Mouse (Mus musculus) heart, embryonic 16.5 days (tissue): ENCODE data around the gene Man1b1. TPM values are rescaled to one million over a fixed set of nuclear protein-coding genes. Genes with fewer than 3 reads are reported as not detected.
A peak's percentile ranks its signal among the peaks of the same experiment; 100 is the strongest.

Source experiments
- ATAC-seq: fragments of 200-750 bp; cut with Nextera tagmentation; replicated peaks from 2 replicates; pipeline ENCODE4 v1.8.0; 2017; ENCODE audit warnings: moderate number of reproducible peaks; ENCODE audit not compliant: insufficient read depth, low FRiP score; ENCODE audit errors: extremely low read depth
- H3K27ac ChIP-seq: fragments of 300-500 bp; sonication (generic); 2 replicates; pipeline ENCODE4 v1.5.1; 2014; ENCODE audit warnings: mild to moderate bottlenecking, low read length, control low read depth, moderate library complexity
- H3K27me3 ChIP-seq: fragments of 300-500 bp; sonication (generic); 2 replicates; pipeline ENCODE4 v1.6.1; 2014; ENCODE audit warnings: low read length, mixed read lengths; ENCODE audit not compliant: control insufficient read depth, insufficient read depth
- H3K36me3 ChIP-seq: fragments of 300-500 bp; sonication (generic); 2 replicates; pipeline ENCODE4 v1.6.1; 2014; ENCODE audit not compliant: control insufficient read depth, insufficient read depth
- H3K4me1 ChIP-seq: fragments of 300-500 bp; sonication (generic); 2 replicates; pipeline ENCODE4 v1.6.1; 2014; ENCODE audit warnings: low read length, mixed read lengths; ENCODE audit not compliant: control insufficient read depth, insufficient read depth
- H3K4me2 ChIP-seq: fragments of 300-500 bp; sonication (generic); 2 replicates; pipeline ENCODE4 v1.6.1; 2014; ENCODE audit warnings: low read depth, mild to moderate bottlenecking, control low read depth, low read length
- H3K4me3 ChIP-seq: fragments of 300-500 bp; sonication (generic); 2 replicates; pipeline ENCODE4 v1.5.1; 2014; ENCODE audit warnings: mild to moderate bottlenecking, control low read depth, low read length
- H3K9ac ChIP-seq: fragments of 300-500 bp; sonication (generic); 2 replicates; pipeline ENCODE4 v1.6.1; 2014; ENCODE audit warnings: low read length, control low read depth
- H3K9me3 ChIP-seq: fragments of 300-500 bp; sonication (generic); replicated peaks from 2 replicates; pipeline ENCODE4 v1.6.1; 2016; ENCODE audit warnings: low read length; ENCODE audit not compliant: control insufficient read depth
- WGBS: fragments of 180-500 bp; shearing (Covaris S2); extraction: QIAGEN DNeasy Blood & Tissue Kit; methylation state at CpG from one replicate; pipeline ENCODE4 v1.1.7; 2014; 5-methylcytosine and 5-hydroxymethylcytosine counted together
- polyA plus RNA-seq: library from polyadenylated mRNA; unstranded; fragments of >200 nt; fragmentation: Nextera tagmentation; extraction: Ambion mirVana; gene quantifications from 2 replicates; pipeline ENCODE4 v1.2.1, GENCODE M21; 2015

The Man1b1 gene
- polyA plus RNA-seq, 1 experiment from 2014 or later, result 28.4 TPM

DNA sequence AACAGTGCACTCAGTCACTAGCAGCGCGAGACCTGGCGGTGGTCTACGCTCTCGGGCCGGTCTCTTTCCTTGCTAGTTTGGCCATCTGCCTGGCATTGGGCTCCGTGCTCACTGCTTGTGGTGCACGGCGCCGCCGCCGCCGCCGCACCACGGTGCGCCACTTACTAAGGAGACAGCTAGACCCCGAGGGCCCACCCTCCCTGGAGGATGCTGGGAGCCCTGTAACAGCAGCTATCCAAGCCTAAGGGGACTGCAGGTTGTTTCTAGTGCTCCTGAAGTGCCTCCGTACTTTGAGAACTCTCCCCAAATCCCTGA, 41.4 kb upstream of the Man1b1 start:
- H3K27me3 ChIP-seq, result peaks cover 78% of the 10 kb centered on the region
- H3K4me3 ChIP-seq, result peak overlapping the region; percentile 41
- 2% methylated on average over 18 of the region's 18 CpGs for WGBS
- H3K4me1 ChIP-seq, result peaks cover 13% of the 10 kb centered on the region
- H3K9me3 ChIP-seq, result no peaks in the 10 kb centered on the region
- H3K4me2 ChIP-seq, result peak overlapping the region; percentile 49
- no peak for ATAC-seq
- H3K36me3 ChIP-seq, result peaks cover 2% of the 10 kb centered on the region; the same call in 1 of the 2 replicates
- H3K9ac ChIP-seq, result no peak overlapping the region
- no peak overlapping the region for H3K27ac ChIP-seq

DNA sequence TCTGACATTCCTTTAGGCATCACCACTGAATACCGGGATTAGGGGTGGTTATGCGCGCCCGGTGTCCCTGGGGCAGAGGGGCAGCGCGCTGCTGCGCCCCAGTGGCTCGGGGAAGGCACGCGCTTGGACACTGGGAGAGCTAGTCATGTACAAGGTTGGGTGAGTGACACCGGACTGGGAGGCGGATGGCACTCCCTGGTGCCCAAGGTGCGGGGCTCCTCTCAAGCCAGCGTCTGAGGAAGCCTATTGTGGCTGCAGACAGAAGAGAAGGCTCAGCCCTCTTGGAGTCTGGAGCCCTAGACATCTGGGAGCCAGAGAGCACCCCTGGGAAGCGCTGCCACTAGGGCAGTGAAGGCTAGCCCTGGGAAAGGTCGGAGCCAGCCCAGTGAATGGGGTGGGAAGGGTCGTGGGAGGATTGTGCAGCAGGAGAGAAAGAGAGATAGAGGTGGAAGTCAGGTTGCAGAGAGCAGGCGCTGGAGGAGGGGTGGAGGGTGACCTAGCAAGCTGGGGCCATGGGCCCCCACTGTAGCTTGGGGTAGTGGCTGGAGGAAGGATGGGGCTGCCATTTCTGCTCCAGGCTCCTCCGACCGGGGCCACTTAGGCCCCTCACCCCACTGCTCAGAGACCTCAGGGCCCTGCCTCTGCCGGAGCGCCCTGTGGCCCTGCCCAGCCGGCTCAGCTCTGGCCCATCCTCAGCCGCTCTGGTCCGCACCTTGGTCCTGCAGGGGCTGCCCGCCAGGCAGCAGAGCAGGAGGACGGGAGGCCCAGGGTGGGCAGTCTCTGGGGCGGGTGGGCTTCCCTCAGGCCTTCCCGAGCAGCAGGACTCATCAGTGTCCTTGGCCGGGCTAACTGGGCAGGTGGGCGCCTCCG, 40.7 kb upstream of the Man1b1 start:
- Histone ChIP-seq H3K4me2 (no peak overlapping the region), H3K9me3 (no peaks in the 10 kb centered on the region), H3K27me3 (peaks cover 82% of the 10 kb centered on the region), H3K9ac (no peak overlapping the region), H3K4me1 (peaks cover 13% of the 10 kb centered on the region), H3K4me3 (peak overlapping the region; percentile 41), H3K27ac (no peak overlapping the region), H3K36me3 (no peaks in the 10 kb centered on the region)
- no peak for ATAC-seq
- 8% methylated on average over 32 of the region's 32 CpGs for WGBS

DNA sequence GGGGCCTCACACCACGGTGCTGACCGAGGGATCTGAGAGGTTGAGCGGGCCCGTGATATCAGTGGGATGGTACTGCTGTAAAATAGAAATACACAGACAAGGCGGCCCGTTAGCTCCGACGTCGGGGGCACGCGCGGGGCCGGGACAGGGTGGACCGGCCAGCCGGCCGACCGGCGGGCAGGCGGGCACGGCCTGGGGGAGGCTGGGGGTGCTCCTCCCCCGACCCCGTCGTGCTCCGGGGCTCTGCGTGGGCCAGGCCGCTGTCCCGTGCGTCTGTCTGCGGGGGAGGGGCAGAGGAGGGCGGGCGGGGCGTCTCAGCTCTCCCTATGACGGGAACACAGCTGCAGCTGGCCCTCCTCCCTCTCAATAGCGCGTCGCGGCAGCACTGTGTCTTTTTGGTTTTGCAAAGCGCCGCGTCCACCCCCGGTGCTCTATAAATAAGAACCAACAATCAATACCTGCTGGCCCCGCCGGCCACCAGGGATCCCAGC, 40.0 kb upstream of the Man1b1 start:
- H3K4me1 ChIP-seq, result peaks cover 13% of the 10 kb centered on the region
- H3K4me2 ChIP-seq, result peak overlapping the region; percentile 65
- 0 out of 2 replicates have a peak overlapping the region, but pooled peaks have one; percentile 31 for H3K9ac ChIP-seq
- H3K4me3 ChIP-seq, result peak overlapping the region; percentile 49
- H3K9me3 ChIP-seq, result no peaks in the 10 kb centered on the region
- peaks cover 87% of the 10 kb centered on the region for H3K27me3 ChIP-seq
- ATAC-seq, result no peak
- H3K27ac ChIP-seq, result no peak overlapping the region
- WGBS, result 6% methylated on average over 40 of the region's 43 CpGs
- no peaks in the 10 kb centered on the region for H3K36me3 ChIP-seq

DNA sequence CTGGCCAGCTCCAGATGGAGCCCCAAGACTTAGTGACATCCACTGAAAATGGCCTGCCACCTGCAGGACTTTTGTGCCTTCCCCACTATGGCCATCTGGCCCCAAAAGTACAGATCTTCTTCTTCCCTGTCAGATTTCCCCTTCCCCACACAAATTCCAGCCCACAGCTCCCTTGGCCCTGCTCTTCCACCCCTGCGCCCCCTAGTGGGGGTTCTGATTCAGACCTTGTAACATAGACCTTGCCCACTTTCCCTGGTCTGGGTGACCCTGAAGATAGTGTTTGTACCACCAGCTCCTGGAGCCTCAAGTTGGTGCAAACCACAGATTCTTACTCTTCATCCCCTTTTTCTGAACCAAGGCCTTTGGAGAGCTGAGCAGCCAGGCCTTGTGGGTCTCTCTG, 39.3 kb upstream of the Man1b1 start:
- no peak overlapping the region for H3K27ac ChIP-seq
- H3K36me3 ChIP-seq, result no peaks in the 10 kb centered on the region
- no peak for ATAC-seq
- no peak overlapping the region for H3K4me2 ChIP-seq
- 0% methylated on average over 1 of the region's 1 CpGs for WGBS
- H3K9ac ChIP-seq, result no peak overlapping the region
- peaks cover 89% of the 10 kb centered on the region for H3K27me3 ChIP-seq
- H3K4me1 ChIP-seq, result peaks cover 13% of the 10 kb centered on the region
- no peaks in the 10 kb centered on the region for H3K9me3 ChIP-seq
- no peak overlapping the region for H3K4me3 ChIP-seq

DNA sequence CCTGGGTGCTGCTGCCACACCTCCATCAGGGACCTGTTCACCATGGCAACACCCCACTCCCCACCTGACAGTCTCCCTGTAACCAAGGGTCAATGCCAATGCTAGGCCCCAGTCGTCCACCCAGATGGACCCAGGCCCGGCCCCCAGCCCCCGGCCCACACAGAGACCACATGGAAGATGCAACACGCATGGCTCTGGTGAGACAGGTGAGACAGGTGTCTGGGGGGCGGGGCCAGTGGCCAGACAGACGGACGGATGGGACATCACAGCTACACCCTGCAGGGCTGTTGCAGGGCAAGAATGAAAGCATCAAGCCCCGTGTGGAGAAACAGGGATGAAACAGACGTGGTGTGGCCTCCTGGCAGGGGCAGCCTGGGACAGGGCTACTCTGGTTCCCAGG, 38.4 kb upstream of the Man1b1 start:
- H3K27me3 ChIP-seq, result peaks cover 80% of the 10 kb centered on the region
- 65% methylated on average over 9 of the region's 9 CpGs for WGBS
- ATAC-seq, result no peak
- H3K4me2 ChIP-seq, result no peak overlapping the region
- no peak overlapping the region for H3K9ac ChIP-seq
- H3K27ac ChIP-seq, result no peak overlapping the region
- H3K4me3 ChIP-seq, result no peak overlapping the region
- no peaks in the 10 kb centered on the region for H3K36me3 ChIP-seq
- peaks cover 13% of the 10 kb centered on the region for H3K4me1 ChIP-seq
- no peaks in the 10 kb centered on the region for H3K9me3 ChIP-seq

DNA sequence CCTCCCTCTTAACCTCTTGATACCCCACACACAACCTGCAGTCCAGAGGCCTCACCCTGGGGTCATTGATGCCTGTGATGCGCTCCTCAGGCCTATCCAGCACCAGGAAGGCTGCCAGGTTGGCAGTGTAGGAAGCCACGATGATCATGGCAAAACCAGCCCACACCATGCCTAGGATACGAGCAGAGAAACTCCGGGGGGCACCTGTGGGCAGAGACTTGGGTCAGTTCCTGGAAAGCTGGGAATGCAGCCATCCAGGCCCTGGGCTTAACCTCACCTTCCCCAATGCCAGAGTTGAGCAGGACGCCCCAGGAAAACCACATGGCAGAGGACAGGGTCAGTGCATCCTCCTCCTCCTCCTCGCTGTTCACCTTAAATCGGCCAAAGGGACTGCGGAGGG, 35.0 kb upstream of the Man1b1 start:
- Histone ChIP-seq H3K27ac (no peak overlapping the region), H3K4me3 (no peak overlapping the region), H3K4me1 (peaks cover 2% of the 10 kb centered on the region; the same call in 1 of the 2 replicates), H3K4me2 (no peak overlapping the region), H3K36me3 (no peaks in the 10 kb centered on the region), H3K9me3 (no peaks in the 10 kb centered on the region), H3K27me3 (peaks cover 47% of the 10 kb centered on the region), H3K9ac (no peak overlapping the region)
- ATAC-seq, result no peak
- 73% methylated on average over 8 of the region's 8 CpGs for WGBS

DNA sequence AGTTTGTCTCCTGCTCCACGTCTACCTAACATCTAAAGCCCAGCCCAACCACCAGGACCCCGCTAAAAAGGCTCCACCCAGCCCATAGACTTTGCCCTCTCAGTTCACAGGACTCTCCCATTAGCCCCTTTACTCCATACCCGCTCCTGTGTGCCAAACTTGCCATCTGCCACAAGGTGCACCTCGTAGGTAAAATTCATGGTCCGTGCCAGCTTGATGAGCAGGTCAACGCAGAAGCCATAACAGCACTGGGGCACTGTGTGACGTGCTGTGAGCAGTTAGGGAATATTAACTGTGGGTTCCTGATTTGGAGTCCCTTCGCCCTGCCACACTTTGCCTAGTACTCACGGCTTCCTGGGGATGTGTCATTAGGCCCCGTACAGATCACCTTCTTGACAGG, 34.1 kb upstream of the Man1b1 start:
- ATAC-seq, result no peak
- Histone ChIP-seq H3K4me1 (no peaks in the 10 kb centered on the region), H3K9me3 (no peaks in the 10 kb centered on the region), H3K9ac (no peak overlapping the region), H3K27ac (no peak overlapping the region), H3K27me3 (peaks cover 37% of the 10 kb centered on the region), H3K4me3 (no peak overlapping the region), H3K36me3 (no peaks in the 10 kb centered on the region), H3K4me2 (no peak overlapping the region)
- WGBS, result 72% methylated on average over 10 of the region's 10 CpGs

DNA sequence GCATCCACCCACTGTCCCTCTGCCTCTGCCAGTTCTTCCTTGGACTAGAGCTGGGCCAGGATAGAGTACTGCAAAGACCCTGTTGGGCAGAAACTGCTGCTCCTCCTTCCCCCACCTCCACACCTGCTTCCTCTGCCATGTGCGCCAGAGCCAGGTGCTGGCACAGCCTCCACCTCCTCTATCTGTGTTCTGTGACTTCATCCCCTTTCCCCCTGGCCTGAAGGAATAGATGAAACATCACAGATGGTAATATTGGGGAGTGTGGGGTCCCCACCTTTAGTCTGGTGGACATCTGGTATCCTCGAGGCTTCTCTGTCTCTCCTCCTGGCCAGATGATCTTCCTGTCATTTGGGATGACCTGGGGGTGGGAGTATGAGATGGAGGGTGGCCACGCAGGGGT, 28.7 kb upstream of the Man1b1 start:
- Histone ChIP-seq H3K4me3 (no peak overlapping the region), H3K4me1 (0 out of 2 replicates have a peak, but pooled peaks cover 3% of the 10 kb centered on the region), H3K9ac (no peak overlapping the region), H3K9me3 (no peaks in the 10 kb centered on the region), H3K4me2 (no peak overlapping the region), H3K27me3 (peaks cover 43% of the 10 kb centered on the region), H3K27ac (no peak overlapping the region), H3K36me3 (no peaks in the 10 kb centered on the region)
- no peak for ATAC-seq
- 68% methylated on average over 3 of the region's 3 CpGs for WGBS

DNA sequence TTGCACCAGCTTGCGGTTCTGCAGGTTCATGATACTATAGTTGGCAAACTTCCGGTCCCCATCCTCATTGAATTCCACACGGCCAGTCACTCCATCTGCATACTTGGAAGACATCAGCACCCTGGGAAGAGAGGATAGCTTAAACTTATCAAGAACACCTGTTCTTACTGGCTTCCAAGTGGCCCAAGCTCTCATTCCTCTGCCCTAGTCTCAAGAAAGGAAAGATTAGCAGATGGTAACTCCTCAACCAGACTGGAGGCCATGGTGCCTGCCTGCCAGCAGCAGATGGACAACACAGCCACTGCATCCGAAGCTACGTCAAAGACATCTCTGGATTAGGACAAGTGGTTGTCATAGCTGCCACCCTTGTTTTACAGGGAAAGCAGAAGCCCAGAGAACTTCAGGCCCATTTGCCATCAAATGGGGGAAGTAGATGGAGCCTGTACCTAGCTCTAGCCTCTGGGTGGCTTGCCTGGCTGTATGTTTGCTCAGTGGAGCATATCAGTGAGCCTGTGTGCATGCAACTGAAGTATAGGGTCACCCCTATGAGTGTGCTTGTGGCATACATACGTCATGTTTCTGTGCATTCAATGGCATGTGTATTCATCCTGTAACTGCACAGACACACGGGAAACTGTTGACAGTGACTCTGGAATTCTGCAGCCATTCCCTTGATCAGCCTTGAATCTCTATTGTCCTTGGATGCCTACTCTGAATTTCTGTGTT, 28.0 kb upstream of the Man1b1 start:
- Histone ChIP-seq H3K27me3 (peaks cover 49% of the 10 kb centered on the region), H3K4me2 (no peak overlapping the region)
- WGBS, result 69% methylated on average over 7 of the region's 7 CpGs

More for the DNA sequence above, 28.0 kb upstream of the Man1b1 start:
- H3K27ac ChIP-seq, result no peak overlapping the region
- no peaks in the 10 kb centered on the region for H3K9me3 ChIP-seq
- no peak overlapping the region for H3K4me3 ChIP-seq
- no peaks in the 10 kb centered on the region for H3K36me3 ChIP-seq
- no peak for ATAC-seq
- H3K9ac ChIP-seq, result no peak overlapping the region
- H3K4me1 ChIP-seq, result 0 out of 2 replicates have a peak, but pooled peaks cover 3% of the 10 kb centered on the region
